Mouse (Mus musculus) heart, embryonic 16.5 days (tissue): ENCODE results near the gene Umodl1. TPM values are rescaled to one million over a fixed set of nuclear protein-coding genes. Genes with fewer than 3 reads are reported as not detected.
A peak's percentile ranks its signal among the peaks of the same experiment; 100 is the strongest.

Experiments used
- ATAC-seq: fragments of 200-750 bp; cut with Nextera tagmentation; replicated peaks from 2 replicates; pipeline ENCODE4 v1.8.0; 2017; ENCODE audit warnings: moderate number of reproducible peaks; ENCODE audit not compliant: insufficient read depth, low FRiP score; ENCODE audit errors: extremely low read depth
- H3K27ac ChIP-seq: fragments of 300-500 bp; sonication (generic); 2 replicates; pipeline ENCODE4 v1.5.1; 2014; ENCODE audit warnings: mild to moderate bottlenecking, low read length, control low read depth, moderate library complexity
- H3K27me3 ChIP-seq: fragments of 300-500 bp; sonication (generic); 2 replicates; pipeline ENCODE4 v1.6.1; 2014; ENCODE audit warnings: low read length, mixed read lengths; ENCODE audit not compliant: control insufficient read depth, insufficient read depth
- H3K36me3 ChIP-seq: fragments of 300-500 bp; sonication (generic); 2 replicates; pipeline ENCODE4 v1.6.1; 2014; ENCODE audit not compliant: control insufficient read depth, insufficient read depth
- H3K4me1 ChIP-seq: fragments of 300-500 bp; sonication (generic); 2 replicates; pipeline ENCODE4 v1.6.1; 2014; ENCODE audit warnings: low read length, mixed read lengths; ENCODE audit not compliant: control insufficient read depth, insufficient read depth
- H3K4me2 ChIP-seq: fragments of 300-500 bp; sonication (generic); 2 replicates; pipeline ENCODE4 v1.6.1; 2014; ENCODE audit warnings: low read depth, mild to moderate bottlenecking, control low read depth, low read length
- H3K4me3 ChIP-seq: fragments of 300-500 bp; sonication (generic); 2 replicates; pipeline ENCODE4 v1.5.1; 2014; ENCODE audit warnings: mild to moderate bottlenecking, control low read depth, low read length
- H3K9ac ChIP-seq: fragments of 300-500 bp; sonication (generic); 2 replicates; pipeline ENCODE4 v1.6.1; 2014; ENCODE audit warnings: low read length, control low read depth
- H3K9me3 ChIP-seq: fragments of 300-500 bp; sonication (generic); replicated peaks from 2 replicates; pipeline ENCODE4 v1.6.1; 2016; ENCODE audit warnings: low read length; ENCODE audit not compliant: control insufficient read depth
- WGBS: fragments of 180-500 bp; shearing (Covaris S2); extraction: QIAGEN DNeasy Blood & Tissue Kit; methylation state at CpG from one replicate; pipeline ENCODE4 v1.1.7; 2014; 5-methylcytosine and 5-hydroxymethylcytosine counted together
- polyA plus RNA-seq: library from polyadenylated mRNA; unstranded; fragments of >200 nt; fragmentation: Nextera tagmentation; extraction: Ambion mirVana; gene quantifications from 2 replicates; pipeline ENCODE4 v1.2.1, GENCODE M21; 2015

The Umodl1 gene
- polyA plus RNA-seq, 1 experiment from 2014 or later: 3.0 TPM

GRCm38 (mm10) chr17:30973332-30973731 is 18.9 kb downstream of the Umodl1 start:
- Histone ChIP-seq H3K4me1 (no peaks in the 10 kb centered on the region; the same call in 1 of the 2 replicates), H3K27me3 (no peaks in the 10 kb centered on the region), H3K4me3 (no peak overlapping the region), H3K9ac (no peak overlapping the region), H3K27ac (no peak overlapping the region), H3K36me3 (no peaks in the 10 kb centered on the region), H3K9me3 (no peaks in the 10 kb centered on the region), H3K4me2 (no peak overlapping the region)
- peak; percentile 75 for ATAC-seq
- WGBS: 32% methylated on average over 6 of the region's 6 CpGs

- ATAC-seq: no peak
- 48% methylated on average over 2 of the region's 2 CpGs for WGBS
- no peaks in the 10 kb centered on the region for H3K9me3 ChIP-seq
- no peak overlapping the region for H3K9ac ChIP-seq
- no peaks in the 10 kb centered on the region for H3K27me3 ChIP-seq
- no peaks in the 10 kb centered on the region for H3K36me3 ChIP-seq
- H3K4me3 ChIP-seq: no peak overlapping the region
- no peak overlapping the region for H3K4me2 ChIP-seq
- H3K4me1 ChIP-seq: no peaks in the 10 kb centered on the region
- H3K27ac ChIP-seq: no peak overlapping the region
These were observed 22.9 kb downstream of the Umodl1 start for GRCm38 (mm10) chr17:30977290-30977689.

GRCm38 (mm10) chr17:30978556-30978955 is 24.1 kb downstream of the Umodl1 start:
- H3K27ac ChIP-seq: no peak overlapping the region
- no peak for ATAC-seq
- H3K4me2 ChIP-seq: no peak overlapping the region
- no peak overlapping the region for H3K4me3 ChIP-seq
- no peaks in the 10 kb centered on the region for H3K4me1 ChIP-seq
- no peaks in the 10 kb centered on the region for H3K9me3 ChIP-seq
- H3K9ac ChIP-seq: no peak overlapping the region
- WGBS: 56% methylated on average over 10 of the region's 10 CpGs
- no peaks in the 10 kb centered on the region for H3K27me3 ChIP-seq
- no peaks in the 10 kb centered on the region for H3K36me3 ChIP-seq

- H3K4me3 ChIP-seq: no peak overlapping the region
- no peak for ATAC-seq
These were observed 29.1 kb downstream of the Umodl1 start for GRCm38 (mm10) chr17:30983521-30983920.

GRCm38 (mm10) chr17:30990254-30990653 is 35.8 kb downstream of the Umodl1 start:
- ATAC-seq: no peak
- no peaks in the 10 kb centered on the region for H3K36me3 ChIP-seq
- no peak overlapping the region for H3K4me2 ChIP-seq
- H3K9me3 ChIP-seq: no peaks in the 10 kb centered on the region
- no peaks in the 10 kb centered on the region for H3K4me1 ChIP-seq
- no peak overlapping the region for H3K9ac ChIP-seq
- no peak overlapping the region for H3K27ac ChIP-seq
- whole genome bisulfite sequencing: 45% methylated on average over 10 of the region's 10 CpGs
- H3K4me3 ChIP-seq: no peak overlapping the region
- H3K27me3 ChIP-seq: peaks cover 8% of the 10 kb centered on the region; the same call in 1 of the 2 replicates

More at GRCm38 (mm10) chr17:30983521-30983920, 29.1 kb downstream of the Umodl1 start:
- H3K27ac ChIP-seq: no peak overlapping the region
- H3K9ac ChIP-seq: no peak overlapping the region
- H3K27me3 ChIP-seq: 0 out of 2 replicates have a peak, but pooled peaks cover 2% of the 10 kb centered on the region
- H3K4me2 ChIP-seq: no peak overlapping the region
- H3K4me1 ChIP-seq: no peaks in the 10 kb centered on the region
- 65% methylated on average over 4 of the region's 4 CpGs for WGBS
- H3K9me3 ChIP-seq: no peaks in the 10 kb centered on the region
- no peaks in the 10 kb centered on the region for H3K36me3 ChIP-seq

GRCm38 (mm10) chr17:30996296-30996695 is 41.9 kb downstream of the Umodl1 start:
- Histone ChIP-seq H3K9ac (no peak overlapping the region), H3K4me1 (no peaks in the 10 kb centered on the region), H3K27me3 (0 out of 2 replicates have a peak, but pooled peaks cover 2% of the 10 kb centered on the region), H3K4me2 (no peak overlapping the region), H3K27ac (no peak overlapping the region; the same call in 1 of the 2 replicates), H3K36me3 (no peaks in the 10 kb centered on the region), H3K9me3 (no peaks in the 10 kb centered on the region), H3K4me3 (no peak overlapping the region)
- ATAC-seq: no peak
- 68% methylated on average over 5 of the region's 5 CpGs for WGBS

GRCm38 (mm10) chr17:31000897-31001296 is 46.5 kb downstream of the Umodl1 start:
- no peaks in the 10 kb centered on the region for H3K9me3 ChIP-seq
- no peaks in the 10 kb centered on the region for H3K4me1 ChIP-seq
- no peak overlapping the region for H3K9ac ChIP-seq
- no peak overlapping the region for H3K4me3 ChIP-seq
- no peaks in the 10 kb centered on the region for H3K27me3 ChIP-seq
- WGBS: 27% methylated on average over 5 of the region's 5 CpGs
- no peak for ATAC-seq
- no peak overlapping the region for H3K4me2 ChIP-seq
- no peaks in the 10 kb centered on the region for H3K36me3 ChIP-seq
- H3K27ac ChIP-seq: no peak overlapping the region

- 81% methylated on average over 5 of the region's 5 CpGs for WGBS
- Histone ChIP-seq H3K9ac (no peak overlapping the region), H3K9me3 (no peaks in the 10 kb centered on the region), H3K4me3 (no peak overlapping the region), H3K36me3 (no peaks in the 10 kb centered on the region), H3K4me1 (no peaks in the 10 kb centered on the region), H3K4me2 (no peak overlapping the region), H3K27me3 (no peaks in the 10 kb centered on the region), H3K27ac (no peak overlapping the region)
- no peak for ATAC-seq
These were observed 48.2 kb downstream of the Umodl1 start for GRCm38 (mm10) chr17:31002613-31003012.

GRCm38 (mm10) chr17:31005284-31005683 is 50.8 kb downstream of the Umodl1 start:
- H3K27me3 ChIP-seq: no peaks in the 10 kb centered on the region
- WGBS: 80% methylated on average over 2 of the region's 2 CpGs
- H3K4me1 ChIP-seq: no peaks in the 10 kb centered on the region
- H3K4me2 ChIP-seq: no peak overlapping the region
- H3K4me3 ChIP-seq: no peak overlapping the region
- no peak overlapping the region for H3K9ac ChIP-seq
- no peak for ATAC-seq
- H3K27ac ChIP-seq: no peak overlapping the region
- no peaks in the 10 kb centered on the region for H3K9me3 ChIP-seq
- no peaks in the 10 kb centered on the region for H3K36me3 ChIP-seq
